Mouse (Mus musculus) brain, embryonic 14.5 days (tissue): ENCODE data around the gene Tnk1.

ENCODE experiments used
- CTCF ChIP-seq: fragments of 200-500 bp; IDR thresholded peaks from 2 replicates; pipeline ENCODE4 v1.5.1; 2012; ENCODE audit warnings: inconsistent platforms, mild to moderate bottlenecking, moderate library complexity, borderline replicate concordance; ENCODE audit not compliant: insufficient read depth, insufficient read length; ENCODE audit errors: extremely low read depth
- POLR2A ChIP-seq: fragments of 200-500 bp; IDR thresholded peaks from 2 replicates; pipeline ENCODE4 v1.6.1; 2012; ENCODE audit warnings: mild to moderate bottlenecking, inconsistent platforms, borderline replicate concordance; ENCODE audit not compliant: poor library complexity, insufficient read depth, insufficient read length, severe bottlenecking; ENCODE audit errors: extremely low read depth

DNA sequence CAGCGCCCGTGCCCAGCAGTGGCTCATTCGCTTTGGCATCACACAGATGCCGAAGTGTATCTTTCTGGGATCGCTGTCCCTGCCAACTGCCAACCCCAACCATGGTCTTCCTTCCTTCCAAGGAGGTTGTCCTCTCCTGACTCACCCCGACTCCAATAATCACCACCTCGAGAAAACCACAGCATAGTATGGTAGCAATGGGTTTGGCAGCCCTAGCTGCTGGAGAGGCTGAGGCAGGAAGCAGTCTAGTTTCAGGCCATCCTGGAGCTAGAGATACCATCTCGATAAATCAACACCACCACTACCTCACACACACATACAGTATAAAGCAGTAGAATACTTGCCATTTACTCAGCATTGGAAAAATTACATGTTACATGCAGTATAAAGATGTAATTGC, 39.7 kb downstream of the Tnk1 start:
- TF ChIP-seq POLR2A = no peak
- no peak for TF ChIP-seq CTCF
